Mouse (Mus musculus) embryonic facial prominence, embryonic 14.5 days (tissue): ENCODE data around the gene Polr2l. TPM values are rescaled to one million over a fixed set of nuclear protein-coding genes. Genes with fewer than 3 reads are reported as not detected.

Experiments used
- ATAC-seq: fragments of 200-750 bp; cut with Nextera tagmentation; 2 replicates; pipeline ENCODE4 v1.8.0; 2017; ENCODE audit warnings: low read depth, moderate number of reproducible peaks, moderate TSS enrichment
- DNase-seq: peaks from one replicate; pipeline ENCODE4 v3.0.0-alpha.2; 2015; ENCODE audit warnings: low spot score
- H3K27ac ChIP-seq: fragments of 300-500 bp; sonication (generic); replicated peaks from 2 replicates; pipeline ENCODE4 v1.5.1; 2014; ENCODE audit warnings: low read depth, mild to moderate bottlenecking, low read length, moderate library complexity
- H3K27me3 ChIP-seq: fragments of 300-500 bp; sonication (generic); replicated peaks from 2 replicates; pipeline ENCODE4 v1.6.1; 2014; ENCODE audit warnings: low read length; ENCODE audit not compliant: control insufficient read depth, insufficient read depth
- H3K36me3 ChIP-seq: fragments of 300-500 bp; sonication (generic); 2 replicates; pipeline ENCODE4 v1.6.1; 2014; ENCODE audit warnings: low read length, mixed read lengths; ENCODE audit not compliant: control insufficient read depth, insufficient read depth
- H3K4me1 ChIP-seq: fragments of 300-500 bp; sonication (generic); 2 replicates; pipeline ENCODE4 v1.6.1; 2014; ENCODE audit warnings: antibody characterized with exemption, low read length; ENCODE audit not compliant: control insufficient read depth, insufficient read depth
- H3K4me2 ChIP-seq: fragments of 300-500 bp; sonication (generic); 2 replicates; pipeline ENCODE4 v1.6.1; 2014; ENCODE audit warnings: low read depth, mild to moderate bottlenecking, low read length, moderate library complexity, mixed read lengths
- H3K4me3 ChIP-seq: fragments of 300-500 bp; sonication (generic); 2 replicates; pipeline ENCODE4 v1.5.1; 2014; ENCODE audit warnings: low read depth, mild to moderate bottlenecking, low read length
- H3K9ac ChIP-seq: fragments of 300-500 bp; sonication (generic); 2 replicates; pipeline ENCODE4 v1.6.1; 2014; ENCODE audit warnings: low read depth, mild to moderate bottlenecking, low read length, moderate library complexity, mixed read lengths
- H3K9me3 ChIP-seq: fragments of 300-500 bp; sonication (generic); 2 replicates; pipeline ENCODE4 v1.6.1; 2016; ENCODE audit warnings: low read length; ENCODE audit not compliant: control insufficient read depth
- WGBS: fragments of 180-500 bp; shearing (Covaris S2); extraction: QIAGEN DNeasy Blood & Tissue Kit; methylation state at CpG from one replicate; pipeline ENCODE4 v1.1.7; 2014; 5-methylcytosine and 5-hydroxymethylcytosine counted together
- polyA plus RNA-seq: library from polyadenylated mRNA; unstranded; fragments of >200 nt; fragmentation: Nextera tagmentation; extraction: Ambion mirVana; gene quantifications from 2 replicates; pipeline ENCODE4 v1.2.1, GENCODE M21; 2014

The Polr2l gene
- polyA plus RNA-seq, 1 experiment from 2014 or later: 65.2 TPM

GRCm38 (mm10) chr7:141468522-141469211 is 6.3 kb downstream of the Polr2l start:
- H3K4me2 ChIP-seq: peak overlapping the region; percentile 75
- 8% methylated on average over 8 of the region's 8 CpGs for WGBS
- H3K4me1 ChIP-seq: peaks cover 46% of the 10 kb centered on the region
- peak overlapping the region; percentile 91 for H3K27ac ChIP-seq
- DNase-seq (peak; percentile 93), ATAC-seq (peak; percentile 82)
- H3K9ac ChIP-seq: peak overlapping the region; percentile 86
- H3K27me3 ChIP-seq: peaks cover 25% of the 10 kb centered on the region
- peak overlapping the region; percentile 82 for H3K4me3 ChIP-seq
- no peaks in the 10 kb centered on the region for H3K9me3 ChIP-seq
- peaks cover 36% of the 10 kb centered on the region for H3K36me3 ChIP-seq

- Histone ChIP-seq H3K9me3 (no peaks in the 10 kb centered on the region), H3K4me2 (peak overlapping the region; percentile 75), H3K27me3 (peaks cover 30% of the 10 kb centered on the region), H3K4me1 (peaks cover 43% of the 10 kb centered on the region), H3K27ac (peak overlapping the region; percentile 91), H3K4me3 (peak overlapping the region; percentile 82), H3K9ac (peak overlapping the region; percentile 86), H3K36me3 (peaks cover 36% of the 10 kb centered on the region)
- no peak for ATAC-seq
- DNase-seq: no peak
- WGBS: 16% methylated on average over 5 of the region's 5 CpGs
Measured at GRCm38 (mm10) chr7:141468164-141468521, 6.8 kb downstream of the Polr2l start.

GRCm38 (mm10) chr7:141467230-141468030 is 7.5 kb downstream of the Polr2l start, which contains the start of gene Cd151:
TSS of gene Cd151 (plus strand) at chr7:141467392.
- ATAC-seq (peak; percentile 80), DNase-seq (peak; percentile 91)
- peak within 1 kb of the TSS; percentile 75 for H3K4me2 ChIP-seq
- peak within 1 kb of the TSS; percentile 86 for H3K9ac ChIP-seq
- H3K36me3 ChIP-seq: peaks cover 31% of the 10 kb centered on the region
- no peaks in the 10 kb centered on the region for H3K9me3 ChIP-seq
- H3K4me3 ChIP-seq: peak within 1 kb of the TSS; percentile 82
- H3K4me1 ChIP-seq: peaks cover 43% of the 10 kb centered on the region
- H3K27ac ChIP-seq: peak within 1 kb of the TSS; percentile 91
- H3K27me3 ChIP-seq: peaks cover 37% of the 10 kb centered on the region
- under 1% methylated on average over 47 of the region's 52 CpGs for WGBS

GRCm38 (mm10) chr7:141466607-141467148 is 8.3 kb downstream of the Polr2l start:
- H3K27ac ChIP-seq: peak overlapping the region; percentile 91
- H3K36me3 ChIP-seq: peaks cover 24% of the 10 kb centered on the region
- no peak for ATAC-seq
- WGBS: 59% methylated on average over 10 of the region's 10 CpGs
- peak overlapping the region; percentile 75 for H3K4me2 ChIP-seq
- no peaks in the 10 kb centered on the region for H3K9me3 ChIP-seq
- H3K27me3 ChIP-seq: peaks cover 45% of the 10 kb centered on the region
- H3K9ac ChIP-seq: peak overlapping the region; percentile 86
- peaks cover 47% of the 10 kb centered on the region for H3K4me1 ChIP-seq
- DNase-seq: no peak
- H3K4me3 ChIP-seq: peak overlapping the region; percentile 82

- peaks cover 47% of the 10 kb centered on the region for H3K4me1 ChIP-seq
- H3K27ac ChIP-seq: no peak overlapping the region
- peaks cover 17% of the 10 kb centered on the region for H3K36me3 ChIP-seq
- no peak overlapping the region for H3K9ac ChIP-seq
- ATAC-seq: no peak
- DNase-seq: no peak
- H3K4me3 ChIP-seq: no peak overlapping the region
- H3K27me3 ChIP-seq: peaks cover 51% of the 10 kb centered on the region
- 77% methylated on average over 7 of the region's 7 CpGs for WGBS
- peak overlapping the region; percentile 51; the same call in 1 of the 2 replicates for H3K4me2 ChIP-seq
- no peaks in the 10 kb centered on the region for H3K9me3 ChIP-seq
Measured at GRCm38 (mm10) chr7:141466045-141466394, 8.9 kb downstream of the Polr2l start.

- no peak for DNase-seq
- peak overlapping the region; percentile 25; the same call in 1 of the 2 replicates for H3K4me3 ChIP-seq
- H3K27ac ChIP-seq: no peak overlapping the region
- 39% methylated on average over 7 of the region's 10 CpGs for WGBS
- peaks cover 12% of the 10 kb centered on the region for H3K36me3 ChIP-seq
- H3K9ac ChIP-seq: 0 out of 2 replicates have a peak overlapping the region, but pooled peaks have one; percentile 27
- no peak for ATAC-seq
- H3K9me3 ChIP-seq: no peaks in the 10 kb centered on the region
- H3K27me3 ChIP-seq: peaks cover 56% of the 10 kb centered on the region
- peaks cover 47% of the 10 kb centered on the region for H3K4me1 ChIP-seq
- peak overlapping the region; percentile 51 for H3K4me2 ChIP-seq
Measured at GRCm38 (mm10) chr7:141465388-141466044, 9.4 kb downstream of the Polr2l start.

GRCm38 (mm10) chr7:141464603-141465201 is 10.2 kb downstream of the Polr2l start:
- Histone ChIP-seq H3K4me2 (peak overlapping the region; percentile 51), H3K9me3 (no peaks in the 10 kb centered on the region), H3K9ac (peak overlapping the region; percentile 27; the same call in 1 of the 2 replicates), H3K36me3 (0 out of 2 replicates have a peak, but pooled peaks cover 5% of the 10 kb centered on the region), H3K27me3 (peaks cover 63% of the 10 kb centered on the region), H3K4me1 (peaks cover 47% of the 10 kb centered on the region), H3K27ac (no peak overlapping the region), H3K4me3 (peak overlapping the region; percentile 25)
- 8% methylated on average over 32 of the region's 38 CpGs for WGBS
- ATAC-seq: no peak
- no peak for DNase-seq
